Mouse (Mus musculus): ENCODE data around the gene Gm9611. TPM values are rescaled to one million over a fixed set of nuclear protein-coding genes. Genes with fewer than 3 reads are reported as not detected.

Gene Gm9611
- polyA plus RNA-seq (2014; fragmentation: Illumina TruSeq; extraction: RNeasy Lipid Tissue Mini Kit (QIAGEN cat#74804); ENCODE audit: low read depth, low replicate concordance), result not detected

GRCm38 (mm10) chr14:42297258-42297657, at the start of gene Gm9611:
Gm9611 (minus strand) TSS chr14:42297358.

GRCm38 (mm10) chr14:42309910-42310309, 12.8 kb upstream of the Gm9611 start, which contains the start of gene Gm7995:
Gm7995 (plus strand) TSS chr14:42310210.

GRCm38 (mm10) chr14:42259948-42260347, 37.2 kb downstream of the Gm9611 start, which contains the start of gene Gm17026:
Gm17026 (minus strand) TSS chr14:42260048.

Other genes with a start within 250 kb of the Gm9611 start
- not detected for gene Gm7951, start 180.0 kb downstream of the Gm9611 start, polyA plus RNA-seq (2014; fragmentation: Illumina TruSeq; extraction: RNeasy Lipid Tissue Mini Kit (QIAGEN cat#74804); ENCODE audit: low read depth, low replicate concordance)
- gene Gm17027, start 134.7 kb downstream of the Gm9611 start, polyA plus RNA-seq (2014; fragmentation: Illumina TruSeq; extraction: RNeasy Lipid Tissue Mini Kit (QIAGEN cat#74804); ENCODE audit: low read depth, low replicate concordance), result not detected
- not detected for gene Gm3573, start 106.6 kb downstream of the Gm9611 start, polyA plus RNA-seq (2014; fragmentation: Illumina TruSeq; extraction: RNeasy Lipid Tissue Mini Kit (QIAGEN cat#74804); ENCODE audit: low read depth, low replicate concordance)
- not detected for gene Gm17026, start 37.3 kb downstream of the Gm9611 start, polyA plus RNA-seq (2014; fragmentation: Illumina TruSeq; extraction: RNeasy Lipid Tissue Mini Kit (QIAGEN cat#74804); ENCODE audit: low read depth, low replicate concordance)
- not detected for gene Gm7995, start 12.9 kb upstream of the Gm9611 start, polyA plus RNA-seq (2014; fragmentation: Illumina TruSeq; extraction: RNeasy Lipid Tissue Mini Kit (QIAGEN cat#74804); ENCODE audit: low read depth, low replicate concordance)
- gene Gm8005, start 142.3 kb upstream of the Gm9611 start, polyA plus RNA-seq (2014; fragmentation: Illumina TruSeq; extraction: RNeasy Lipid Tissue Mini Kit (QIAGEN cat#74804); ENCODE audit: low read depth, low replicate concordance), result not detected
- gene Gm8011, start 166.5 kb upstream of the Gm9611 start, polyA plus RNA-seq (2014; fragmentation: Illumina TruSeq; extraction: RNeasy Lipid Tissue Mini Kit (QIAGEN cat#74804); ENCODE audit: low read depth, low replicate concordance), result not detected
- gene Gm8020, start 205.0 kb upstream of the Gm9611 start, polyA plus RNA-seq (2014; fragmentation: Illumina TruSeq; extraction: RNeasy Lipid Tissue Mini Kit (QIAGEN cat#74804); ENCODE audit: low read depth, low replicate concordance), result not detected
- not detected for gene Gm8024, start 226.9 kb upstream of the Gm9611 start, polyA plus RNA-seq (2014; fragmentation: Illumina TruSeq; extraction: RNeasy Lipid Tissue Mini Kit (QIAGEN cat#74804); ENCODE audit: low read depth, low replicate concordance)

All from sigmoid colon, adult 10 weeks (tissue).